In genomic region chr7:144942071-144942743, GRCm38 (mm10) we compare ENCODE assay signal across 8 mouse cellular contexts. TPM values are rescaled to one million over a fixed set of nuclear protein-coding genes. Genes with fewer than 3 reads are reported as not detected.
A peak's percentile ranks its signal among the peaks of the same experiment; 100 is the strongest.
DNase-seq lines count a peak whose midpoint lies in the region; ATAC-seq and TF ChIP-seq lines count a peak whose summit lies in the region.

No protein-coding gene starts in this region.

- H3K4me1 ChIP-seq in heart, embryonic 12.5 days (replicated peaks): peaks cover 28% of the 10 kb centered on the region
- H3K4me1 ChIP-seq in kidney, postnatal 0 days (replicated peaks; ENCODE audit: insufficient read depth, low read length): peaks cover 16% of the 10 kb centered on the region
- H3K4me1 ChIP-seq in midbrain, embryonic 12.5 days: peaks cover 47% of the 10 kb centered on the region

- peak overlapping the region; percentile 95 for H3K27ac ChIP-seq in heart, embryonic 12.5 days (ENCODE audit: poor library complexity, severe bottlenecking)
- H3K27ac ChIP-seq in kidney, postnatal 0 days: peak overlapping the region; percentile 92
- peak overlapping the region; percentile 88 for H3K27ac ChIP-seq in midbrain, embryonic 12.5 days (replicated peaks)

- H3K9ac ChIP-seq in heart, embryonic 12.5 days: peak overlapping the region; percentile 70
- H3K9ac ChIP-seq in kidney, postnatal 0 days (ENCODE audit: low read depth, low read length): peak overlapping the region; percentile 56; the same call in 1 of the 2 replicates
- peak overlapping the region; percentile 29 for H3K9ac ChIP-seq in midbrain, embryonic 12.5 days (replicated peaks)

- peaks cover 1% of the 10 kb centered on the region for H3K36me3 ChIP-seq in heart, embryonic 12.5 days
- no peaks in the 10 kb centered on the region for H3K36me3 ChIP-seq in kidney, postnatal 0 days (ENCODE audit: insufficient read depth, low read length)
- no peaks in the 10 kb centered on the region; the same call in 1 of the 2 replicates for H3K36me3 ChIP-seq in midbrain, embryonic 12.5 days

- H3K9me3 ChIP-seq in heart, embryonic 12.5 days (replicated peaks): no peaks in the 10 kb centered on the region
- no peaks in the 10 kb centered on the region for H3K9me3 ChIP-seq in kidney, postnatal 0 days (replicated peaks; ENCODE audit: low read length)
- H3K9me3 ChIP-seq in midbrain, embryonic 12.5 days: no peaks in the 10 kb centered on the region

- H3K4me3 ChIP-seq in heart, embryonic 12.5 days: peak overlapping the region; percentile 67
- peak overlapping the region; percentile 84 for H3K4me3 ChIP-seq in kidney, postnatal 0 days (replicated peaks; ENCODE audit: low read depth, low read length)
- peak overlapping the region; percentile 72 for H3K4me3 ChIP-seq in midbrain, embryonic 12.5 days

- no peak for TF ChIP-seq CTCF in kidney, postnatal 0 days (IDR thresholded peaks at IDR 0.05; ENCODE audit: low read depth)

- H3K4me2 ChIP-seq in heart, embryonic 12.5 days: peak overlapping the region; percentile 96
- H3K4me2 ChIP-seq in kidney, postnatal 0 days (ENCODE audit: low read length): peak overlapping the region; percentile 99
- H3K4me2 ChIP-seq in midbrain, embryonic 12.5 days (replicated peaks): peak overlapping the region; percentile 94

- DNase-seq in MN1 (ENCODE audit: low spot score): peak; percentile 58
- peak; percentile 30 to 49 for DNase-seq in adrenal gland, postnatal 36 days
- peak; percentile 73 for DNase-seq in kidney, postnatal 0 days (ENCODE audit: low spot score)
- DNase-seq in frontal cortex, postnatal 14 days (ENCODE audit: low spot score in 2 of 2): no peak
- no peak for DNase-seq in left cerebral cortex, adult 11 months (ENCODE audit: low spot score)

- no peak for ATAC-seq in heart, embryonic 12.5 days (ENCODE audit: insufficient number of reproducible peaks, low FRiP score)
- no peak for ATAC-seq in kidney, postnatal 0 days (replicated peaks; ENCODE audit: low FRiP score, low read depth)
- no peak for ATAC-seq in midbrain, embryonic 12.5 days (ENCODE audit: low FRiP score, low read depth)
- ATAC-seq in megakaryocyte progenitor cell, adult 5-6 weeks (replicated peaks; ENCODE audit: poor library complexity): no peak

- whole genome bisulfite sequencing in heart, embryonic 12.5 days: under 1% methylated on average over 35 of the region's 35 CpGs
- under 1% methylated on average over 35 of the region's 35 CpGs for WGBS in kidney, postnatal 0 days
- under 1% methylated on average over 35 of the region's 35 CpGs for WGBS in midbrain, embryonic 12.5 days

- H3K27me3 ChIP-seq in heart, embryonic 12.5 days (replicated peaks): no peaks in the 10 kb centered on the region
- H3K27me3 ChIP-seq in kidney, postnatal 0 days (ENCODE audit: insufficient read depth, low read length): no peaks in the 10 kb centered on the region
- peaks cover 59% of the 10 kb centered on the region for H3K27me3 ChIP-seq in midbrain, embryonic 12.5 days

RNA-seq across cellular contexts. Expression of gene Ccnd1, which starts 2.5 kb away (rescaled TPM):
- total RNA-seq in adrenal gland, postnatal 36 days (2021): 100 to 1,000 TPM; 121 to 178 TPM
- polyA plus RNA-seq in heart, embryonic 12.5 days (2016; fragmentation: Nextera tagmentation; extraction: Ambion mirVana): 81.2 and 89.9 TPM in 2 replicates
- 212 and 227 TPM in 2 replicates for polyA plus RNA-seq in kidney, postnatal 0 days (2015; fragmentation: Nextera tagmentation; extraction: Ambion mirVana)
- 259 and 289 TPM in 2 replicates for polyA plus RNA-seq in midbrain, embryonic 12.5 days (2016; fragmentation: Nextera tagmentation; extraction: Ambion mirVana)
- total RNA-seq in megakaryocyte progenitor cell, adult 5-6 weeks (2015): 8.6 and 10.3 TPM in 2 replicates
- 9.5 and 12.5 TPM in 2 replicates for total RNA-seq in megakaryocyte progenitor cell, adult 5-6 weeks (2017)

RNA-seq across cellular contexts. Expression of gene LTO1, which starts 27.3 kb away (rescaled TPM):
- total RNA-seq in adrenal gland, postnatal 36 days (2021): 10 to 100 TPM; 20.5 to 24.1 TPM
- 20.1 and 21.4 TPM in 2 replicates for polyA plus RNA-seq in heart, embryonic 12.5 days (2016; fragmentation: Nextera tagmentation; extraction: Ambion mirVana)
- 22.4 and 25.9 TPM in 2 replicates for polyA plus RNA-seq in kidney, postnatal 0 days (2015; fragmentation: Nextera tagmentation; extraction: Ambion mirVana)
- polyA plus RNA-seq in midbrain, embryonic 12.5 days (2016; fragmentation: Nextera tagmentation; extraction: Ambion mirVana): 33.6 and 36.4 TPM in 2 replicates
- total RNA-seq in megakaryocyte progenitor cell, adult 5-6 weeks (2015): 10.2 and 10.3 TPM in 2 replicates
- 27.4 and 42.9 TPM in 2 replicates for total RNA-seq in megakaryocyte progenitor cell, adult 5-6 weeks (2017)

RNA-seq across cellular contexts. Expression of gene Fgf15, which starts 45.9 kb away (rescaled TPM):
- total RNA-seq in adrenal gland, postnatal 36 days (2021): not detected
- polyA plus RNA-seq in heart, embryonic 12.5 days (2016; fragmentation: Nextera tagmentation; extraction: Ambion mirVana): 0.10 TPM in 1 of 2 replicates, not detected in the other
- 0.87 and 0.92 TPM in 2 replicates for polyA plus RNA-seq in kidney, postnatal 0 days (2015; fragmentation: Nextera tagmentation; extraction: Ambion mirVana)
- polyA plus RNA-seq in midbrain, embryonic 12.5 days (2016; fragmentation: Nextera tagmentation; extraction: Ambion mirVana): 69.8 and 95.0 TPM in 2 replicates
- total RNA-seq in megakaryocyte progenitor cell, adult 5-6 weeks (2015): not detected in 2 replicates
- not detected in 2 replicates for total RNA-seq in megakaryocyte progenitor cell, adult 5-6 weeks (2017)

Comparison
In these comparisons a context has a peak if more than half of its experiments do, and no peak if none do; other contexts are left out.
1. DNase-seq: peak in MN1 (single experiment), adrenal gland, postnatal 36 days (2 of 2) and kidney, postnatal 0 days (single experiment); none in frontal cortex, postnatal 14 days (0 of 2) and left cerebral cortex, adult 11 months (single experiment).
2. RNA of gene Fgf15, which starts 45.9 kb away (polyA plus RNA-seq): 69.8 to 95.0 TPM in midbrain, embryonic 12.5 days; 0.87 to 0.92 TPM in kidney, postnatal 0 days and 0.10 TPM in heart, embryonic 12.5 days; every median in the first group is over 10 times any median in the second.
3. Peak in every context shown above with its lines, with median percentiles within 50 percentile points of each other: H3K27ac ChIP-seq, H3K4me2 ChIP-seq, H3K4me3 ChIP-seq and H3K9ac ChIP-seq.